Mouse (Mus musculus) olfactory bulb, adult 2 months (tissue): ENCODE measurements around the gene Tsc2.

ENCODE experiments used
- CTCF ChIP-seq: fragments of 200-500 bp; IDR thresholded peaks from 2 replicates; pipeline ENCODE4 v1.5.1; 2012; ENCODE audit warnings: low read depth, mild to moderate bottlenecking, low read length, moderate library complexity; ENCODE audit not compliant: insufficient read depth
- POLR2A ChIP-seq: fragments of 200-500 bp; IDR thresholded peaks from 2 replicates; pipeline ENCODE4 v1.6.1; 2012; ENCODE audit warnings: mild to moderate bottlenecking, low read depth, low read length, moderate library complexity; ENCODE audit not compliant: insufficient read depth

GRCm38 (mm10) chr17:24669545-24670245 is 37.3 kb upstream of the Tsc2 start, which contains the start of gene Zfp598:
- TF ChIP-seq CTCF, result no peak
- peak; percentile 97 for TF ChIP-seq POLR2A
